Mouse (Mus musculus) heart, postnatal 4 days (tissue): ENCODE data around the gene Grid2. TPM values are rescaled to one million over a fixed set of nuclear protein-coding genes. Genes with fewer than 3 reads are reported as not detected.

Experiments
- DNase-seq: peaks from one replicate; pipeline ENCODE4 v3.0.0; 2021
- total RNA-seq, 2 experiments: library from RNA; stranded (reverse); gene quantifications; 2 replicates each; pipeline ENCODE4 v1.2.3; 2021

The Grid2 gene
- total RNA-seq, 2 experiments from 2014 or later = 0.25 to 0.29 TPM

- no peak for DNase-seq
Measured at GRCm38 (mm10) chr6:64616843-64617242, 1361.2 kb downstream of the Grid2 start.

GRCm38 (mm10) chr6:64617417-64618135 lies 1361.9 kb downstream of the Grid2 start:
- no peak for DNase-seq

DNA sequence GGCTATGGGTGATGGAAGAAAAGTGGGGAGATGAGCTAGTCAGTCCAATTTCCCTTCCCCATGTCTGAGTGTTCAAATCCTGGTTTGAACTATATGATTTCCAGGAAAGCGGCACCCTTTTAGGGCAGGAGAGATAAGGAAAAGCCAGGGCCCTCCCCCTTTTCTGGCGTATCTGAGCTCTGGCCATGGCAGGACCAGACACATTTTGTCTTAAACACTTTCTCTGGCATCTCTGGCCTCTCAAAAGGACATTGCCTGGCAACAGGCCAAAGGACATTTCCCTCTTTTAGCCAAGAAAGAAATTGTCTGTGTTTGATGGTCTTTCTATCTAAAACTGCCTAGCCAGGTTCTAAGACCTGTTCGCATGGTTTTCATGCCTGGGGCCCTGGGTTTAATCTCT lies 1367.7 kb downstream of the Grid2 start:
- peak; percentile 5 for DNase-seq

GRCm38 (mm10) chr6:64647661-64648060 lies 1392.0 kb downstream of the Grid2 start:
- no peak for DNase-seq

GRCm38 (mm10) chr6:64648196-64648595 lies 1392.5 kb downstream of the Grid2 start:
- no peak for DNase-seq

- DNase-seq = peak; percentile 66
Measured at GRCm38 (mm10) chr6:64649296-64650226, 1393.9 kb downstream of the Grid2 start.

DNA sequence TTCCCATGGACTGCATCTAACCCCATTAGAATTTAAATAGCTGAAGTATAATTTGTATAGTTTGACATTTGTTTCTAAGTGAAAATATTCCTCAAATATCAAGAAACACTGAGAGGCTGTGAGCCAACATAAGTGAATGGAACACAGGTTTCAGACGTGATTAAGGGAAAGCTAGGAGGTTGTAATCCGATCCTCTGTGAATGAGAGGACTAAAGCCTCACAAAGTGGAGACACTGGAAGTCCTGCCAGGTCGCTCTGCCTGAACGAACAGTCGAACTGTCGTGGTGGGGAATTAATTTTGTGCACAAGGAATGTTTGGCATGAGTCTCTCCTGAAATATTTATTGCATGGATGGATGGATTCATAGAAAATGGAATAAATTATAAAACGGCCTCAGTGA lies 1395.1 kb downstream of the Grid2 start:
- no peak for DNase-seq

- no peak for DNase-seq
Measured at GRCm38 (mm10) chr6:64671010-64671409, 1415.3 kb downstream of the Grid2 start.

DNA sequence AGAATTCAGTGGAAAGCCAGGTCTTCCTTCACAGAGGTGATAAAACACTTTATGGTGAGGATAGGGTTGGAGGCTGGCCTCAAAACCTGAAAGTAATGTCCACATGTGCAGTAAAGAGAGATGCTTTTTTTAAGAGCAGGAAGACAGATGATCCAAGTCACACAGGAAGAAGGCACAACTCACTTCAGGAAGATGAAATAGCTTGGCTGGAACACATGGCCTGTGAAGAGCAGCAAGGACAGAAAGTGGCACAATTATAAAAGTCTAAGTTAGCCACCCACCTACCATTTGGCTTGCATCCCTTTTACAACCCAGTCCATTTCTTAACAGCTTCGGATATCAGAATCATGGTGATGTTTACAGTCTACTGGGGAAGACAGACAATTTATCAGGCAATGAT lies 1423.1 kb downstream of the Grid2 start:
- no peak for DNase-seq

DNA sequence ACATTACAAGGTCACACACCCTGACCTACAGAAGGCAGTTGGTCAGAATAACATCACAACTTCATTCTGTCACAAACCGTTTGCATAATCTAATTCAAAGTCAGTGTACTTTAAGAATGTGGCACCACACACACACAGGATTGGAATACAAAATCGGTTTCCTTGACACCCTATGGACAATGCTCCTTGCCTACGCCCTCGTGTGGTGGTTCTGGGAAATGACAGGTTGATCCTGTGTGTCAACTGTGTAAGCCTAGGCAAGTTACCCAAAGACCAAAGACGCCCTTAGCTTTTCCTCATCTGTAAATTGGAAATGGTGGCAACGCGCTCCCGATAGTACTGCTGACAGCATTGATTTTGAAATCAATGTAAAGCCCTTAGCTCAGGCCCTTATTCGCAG lies 1428.3 kb downstream of the Grid2 start:
- peak; percentile 42 for DNase-seq

GRCm38 (mm10) chr6:64684973-64685372 lies 1429.3 kb downstream of the Grid2 start:
- DNase-seq = peak; percentile 11

GRCm38 (mm10) chr6:64688181-64688944 lies 1432.7 kb downstream of the Grid2 start:
- DNase-seq = no peak

GRCm38 (mm10) chr6:64694688-64695087 lies 1439.0 kb downstream of the Grid2 start:
- DNase-seq = no peak

GRCm38 (mm10) chr6:64703659-64704058 lies 1448.0 kb downstream of the Grid2 start:
- DNase-seq = peak; percentile 6

GRCm38 (mm10) chr6:64727751-64728403 lies 1472.2 kb downstream of the Grid2 start:
- no peak for DNase-seq

DNA sequence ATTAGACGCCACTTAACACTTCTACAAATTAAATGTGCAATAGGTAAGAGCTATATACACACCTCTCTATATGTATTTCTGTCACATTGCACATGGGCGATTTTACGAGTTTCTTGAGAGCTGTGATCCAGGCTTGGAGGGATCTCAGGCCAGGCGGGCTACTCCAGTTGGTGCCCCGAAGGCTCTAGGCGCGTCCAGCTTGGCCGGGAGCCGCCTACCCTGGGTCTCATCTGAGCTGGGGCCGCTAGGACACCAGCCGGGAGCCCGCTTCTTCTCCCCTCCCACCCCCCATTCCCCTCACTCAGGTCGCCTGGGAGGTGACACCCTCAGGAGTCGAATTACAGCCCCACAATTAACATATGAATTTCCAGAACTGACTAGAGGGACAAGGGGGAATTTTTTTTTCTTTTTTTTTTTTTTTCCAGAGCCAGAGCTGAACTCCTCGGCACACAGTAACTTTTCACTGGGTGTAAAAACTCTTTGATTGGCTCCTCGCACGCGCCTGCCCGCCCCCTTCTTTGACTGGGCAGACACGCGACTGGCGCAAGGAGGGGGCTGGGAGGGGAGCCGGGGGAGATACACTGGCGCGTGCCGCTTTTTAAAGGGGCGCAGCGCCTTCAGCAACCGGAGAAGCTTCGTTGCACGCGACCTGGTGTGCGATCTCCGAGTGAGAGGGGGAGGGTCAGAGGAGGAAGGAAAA lies 1473.0 kb downstream of the Grid2 start, which contains the start of gene Atoh1:
Gene Atoh1 (plus strand): TSS at position 627 of the 700 bp plus-strand sequence.
- DNase-seq = peak; percentile 52

DNA sequence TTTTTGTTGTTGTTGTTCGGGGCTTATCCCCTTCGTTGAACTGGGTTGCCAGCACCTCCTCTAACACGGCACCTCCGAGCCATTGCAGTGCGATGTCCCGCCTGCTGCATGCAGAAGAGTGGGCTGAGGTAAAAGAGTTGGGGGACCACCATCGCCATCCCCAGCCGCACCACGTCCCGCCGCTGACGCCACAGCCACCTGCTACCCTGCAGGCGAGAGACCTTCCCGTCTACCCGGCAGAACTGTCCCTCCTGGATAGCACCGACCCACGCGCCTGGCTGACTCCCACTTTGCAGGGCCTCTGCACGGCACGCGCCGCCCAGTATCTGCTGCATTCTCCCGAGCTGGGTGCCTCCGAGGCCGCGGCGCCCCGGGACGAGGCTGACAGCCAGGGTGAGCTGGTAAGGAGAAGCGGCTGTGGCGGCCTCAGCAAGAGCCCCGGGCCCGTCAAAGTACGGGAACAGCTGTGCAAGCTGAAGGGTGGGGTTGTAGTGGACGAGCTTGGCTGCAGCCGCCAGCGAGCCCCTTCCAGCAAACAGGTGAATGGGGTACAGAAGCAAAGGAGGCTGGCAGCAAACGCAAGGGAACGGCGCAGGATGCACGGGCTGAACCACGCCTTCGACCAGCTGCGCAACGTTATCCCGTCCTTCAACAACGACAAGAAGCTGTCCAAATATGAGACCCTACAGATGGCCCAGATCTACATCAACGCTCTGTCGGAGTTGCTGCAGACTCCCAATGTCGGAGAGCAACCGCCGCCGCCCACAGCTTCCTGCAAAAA lies 1473.7 kb downstream of the Grid2 start:
- DNase-seq = peak; percentile 31

GRCm38 (mm10) chr6:64730030-64730429 lies 1474.4 kb downstream of the Grid2 start:
- no peak for DNase-seq

GRCm38 (mm10) chr6:64730506-64731020 lies 1474.9 kb downstream of the Grid2 start:
- no peak for DNase-seq

DNA sequence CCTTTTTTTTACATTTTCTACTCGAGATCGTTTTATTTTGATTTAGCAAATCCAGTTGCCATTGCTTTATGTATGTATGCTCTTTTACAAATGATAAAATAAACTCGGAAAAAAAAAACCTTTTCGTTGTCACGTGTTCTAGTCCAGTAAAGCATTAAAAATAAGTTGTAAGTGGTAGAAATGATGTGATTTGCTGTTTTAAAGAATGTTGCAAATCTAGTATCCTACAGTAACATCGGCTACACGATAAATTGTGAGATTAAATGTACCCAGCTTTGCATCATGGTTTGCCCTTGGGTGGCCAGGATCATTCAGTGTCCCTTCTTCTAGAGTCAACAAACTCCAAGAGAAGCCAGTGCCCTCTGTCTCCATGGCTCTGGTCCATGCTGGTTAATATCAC lies 1475.5 kb downstream of the Grid2 start:
- DNase-seq = no peak
